Mouse (Mus musculus) left cerebral cortex, postnatal 4 days (tissue): ENCODE results near the gene Ddah1. TPM values are rescaled to one million over a fixed set of nuclear protein-coding genes. Genes with fewer than 3 reads are reported as not detected.
A peak's percentile ranks its signal among the peaks of the same experiment; 100 is the strongest.

ENCODE experiments used
- DNase-seq: peaks from one replicate; pipeline ENCODE4 v3.0.0-alpha.2; 2022
- intact Hi-C: fragments of 180-260 bp; cut with DNase I; formaldehyde crosslinking; loops from one replicate; pipeline ENCODE4 v1.15.1; 2025
- total RNA-seq, 2 experiments: library from RNA; stranded (reverse); gene quantifications; 2 replicates each; pipeline ENCODE4 v1.2.3; 2021

Ddah1 gene
- total RNA-seq, 2 experiments from 2014 or later: 97.6 to 108 TPM

DNA sequence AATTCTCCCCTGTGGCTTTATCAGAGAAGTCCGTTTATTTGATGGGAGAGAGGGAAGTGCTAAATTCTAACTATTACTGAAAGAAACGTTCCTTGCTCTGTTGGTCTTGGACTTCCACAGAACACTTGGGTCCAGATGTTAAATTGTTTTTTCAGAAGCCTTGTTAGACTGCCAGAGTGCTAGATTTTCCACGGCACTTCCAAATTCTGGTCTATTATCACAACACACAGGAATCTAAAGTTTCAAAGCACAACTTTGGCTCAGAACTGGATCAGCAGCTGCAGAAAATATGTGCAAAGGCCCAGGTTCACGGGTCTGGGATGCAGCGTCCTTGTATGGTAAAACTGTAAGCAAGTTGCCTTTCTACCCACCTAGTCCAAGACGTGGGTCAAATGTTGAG, 43.6 kb downstream of the Ddah1 start:
- intact Hi-C loops: no loop called here
- no peak for DNase-seq

- no peak for DNase-seq
- intact Hi-C loops: no loop called here
Measured at GRCm38 (mm10) chr3:145805848-145806247, 47.4 kb downstream of the Ddah1 start.

- intact Hi-C loops: no loop called here
- DNase-seq: no peak
Measured at GRCm38 (mm10) chr3:145806502-145806901, 48.0 kb downstream of the Ddah1 start.

- intact Hi-C loops: no loop called here
- DNase-seq: no peak
Measured at GRCm38 (mm10) chr3:145816807-145817206, 58.3 kb downstream of the Ddah1 start.

DNA sequence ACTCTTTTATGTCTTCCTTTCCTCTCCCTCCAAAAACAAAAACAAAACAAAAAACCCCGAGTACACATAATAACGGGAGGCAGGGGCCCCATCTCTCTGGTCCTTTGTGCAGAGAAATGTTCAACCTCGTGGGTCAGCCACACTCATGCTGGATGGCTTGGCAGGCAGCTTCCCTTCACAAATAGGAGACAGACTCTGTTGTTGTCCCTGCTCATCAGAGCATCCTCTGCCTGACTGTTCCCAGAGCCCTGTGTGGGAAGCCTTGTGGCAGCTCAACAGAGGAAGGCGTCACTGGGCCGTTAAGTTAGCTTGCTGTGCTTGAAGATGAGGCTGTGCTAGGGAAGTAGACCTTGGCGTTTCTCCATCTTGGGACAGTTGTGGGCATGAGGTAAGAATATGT, 58.8 kb downstream of the Ddah1 start:
- intact Hi-C loops: no loop called here
- peak; percentile 48 for DNase-seq

GRCm38 (mm10) chr3:145820439-145820838, 62.0 kb downstream of the Ddah1 start:
- intact Hi-C loops: no loop called here
- DNase-seq: no peak

- no peak for DNase-seq
- intact Hi-C loops: no loop called here
Measured at GRCm38 (mm10) chr3:145820938-145821337, 62.5 kb downstream of the Ddah1 start.

- intact Hi-C loops: no loop called here
- DNase-seq: no peak
Measured at GRCm38 (mm10) chr3:145822201-145822600, 63.7 kb downstream of the Ddah1 start.

- intact Hi-C loops: no loop called here
- DNase-seq: no peak
Measured at GRCm38 (mm10) chr3:145823661-145824060, 65.2 kb downstream of the Ddah1 start.

- intact Hi-C loops: no loop called here
- no peak for DNase-seq
Measured at GRCm38 (mm10) chr3:145825416-145826055, 67.1 kb downstream of the Ddah1 start.

DNA sequence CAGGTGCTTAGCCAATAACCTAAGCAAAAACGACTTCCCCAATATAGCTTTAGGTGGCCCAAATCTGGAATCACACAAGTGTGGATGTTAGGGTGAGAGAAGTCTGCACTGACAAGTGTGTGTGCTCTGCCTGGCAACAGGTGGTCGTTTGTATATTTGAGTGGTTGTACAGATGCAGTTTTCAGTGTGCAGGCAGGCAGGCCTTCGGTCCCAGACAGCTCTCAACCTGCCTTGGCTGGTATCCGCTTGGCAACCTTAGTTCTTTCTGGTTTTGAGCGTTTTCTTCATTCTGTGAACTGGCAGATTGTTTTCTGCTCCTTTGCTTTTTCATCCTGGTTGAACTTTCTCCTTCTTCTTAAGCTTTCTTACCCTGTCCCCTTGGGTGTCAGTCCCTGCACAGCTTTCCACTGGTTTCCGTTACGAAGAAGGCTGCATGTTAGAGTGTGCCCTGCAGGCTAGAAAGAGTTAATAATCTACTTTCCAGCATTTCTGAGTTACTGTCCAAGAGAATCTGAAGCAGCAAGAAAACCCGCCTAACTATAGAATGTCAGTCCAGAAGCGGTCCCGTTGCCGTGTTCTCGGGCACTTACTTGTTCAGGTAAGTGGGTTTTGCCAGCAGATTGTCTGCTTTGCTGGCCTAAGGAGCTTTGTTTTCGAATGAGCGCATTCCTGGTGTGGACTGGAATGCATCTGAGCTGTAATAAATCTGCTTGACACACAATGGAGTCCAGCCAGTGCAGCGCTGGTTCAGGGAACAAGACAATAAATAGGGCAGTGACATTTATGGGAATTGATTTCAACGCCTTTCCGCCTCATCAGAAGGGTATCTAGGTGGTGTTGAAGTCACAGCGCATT, 68.9 kb downstream of the Ddah1 start:
- intact Hi-C loops: no loop called here
- peak; percentile 6 for DNase-seq

- intact Hi-C loops: no loop called here
- no peak for DNase-seq
Measured at GRCm38 (mm10) chr3:145828906-145829305, 70.4 kb downstream of the Ddah1 start.

GRCm38 (mm10) chr3:145833948-145834538, 75.6 kb downstream of the Ddah1 start:
- intact Hi-C loops: no loop called here

DNA sequence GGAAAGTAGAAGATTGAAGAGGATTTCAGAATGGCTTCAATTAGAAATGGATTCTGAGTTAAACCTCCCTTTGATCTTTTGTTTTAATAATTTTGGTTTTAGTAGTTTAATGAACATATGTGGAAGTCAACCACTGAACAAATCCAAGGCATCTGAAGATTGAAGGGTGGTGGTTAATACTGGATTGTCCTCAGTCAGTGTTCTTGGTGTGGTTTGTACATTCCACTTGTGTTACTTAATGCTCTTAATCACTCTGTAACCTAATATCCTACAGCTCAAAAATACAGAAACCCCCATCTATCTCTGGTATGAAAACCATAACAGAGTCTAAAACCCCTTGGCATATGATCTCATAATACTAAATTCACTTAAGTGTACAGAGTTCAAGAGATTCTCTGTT, 79.8 kb downstream of the Ddah1 start:
- DNase-seq: no peak
- intact Hi-C loops: no loop called here

More at GRCm38 (mm10) chr3:145833948-145834538, 75.6 kb downstream of the Ddah1 start:
- no peak for DNase-seq

DNA sequence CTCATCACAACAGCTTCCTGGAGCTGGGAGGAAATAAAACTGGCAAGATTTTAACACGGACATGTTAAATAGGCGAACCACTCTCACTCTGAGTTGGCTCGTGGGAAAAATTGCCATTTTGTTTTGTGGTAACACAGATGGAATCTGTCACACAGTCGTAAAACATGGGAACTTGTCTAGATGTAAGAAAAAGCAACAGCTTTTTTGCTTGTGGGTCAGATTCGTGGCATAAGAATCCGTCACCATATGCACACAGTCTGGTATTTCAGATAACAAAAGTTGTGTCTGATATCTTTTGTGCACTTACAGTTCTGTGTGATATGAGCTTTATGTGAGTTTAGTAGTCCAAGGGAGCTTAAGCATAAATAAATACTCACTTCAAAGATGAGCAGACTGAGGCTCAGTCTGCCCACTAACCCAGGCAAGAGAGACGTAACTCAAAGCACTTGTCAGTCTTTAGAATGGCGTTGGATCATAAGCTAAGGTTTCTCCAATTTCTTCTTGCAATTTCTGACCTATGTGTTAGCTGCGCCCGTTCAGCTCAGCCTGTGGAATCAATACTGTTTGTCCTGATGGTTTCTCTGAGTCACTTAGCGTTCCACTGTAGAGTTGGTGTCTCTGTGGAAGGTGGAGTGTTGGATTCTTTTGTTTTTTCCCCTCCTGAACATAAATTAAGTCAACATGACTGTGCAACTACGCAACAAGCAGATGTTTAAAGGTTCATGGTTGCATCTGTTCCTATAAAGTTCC, 83.7 kb downstream of the Ddah1 start:
- DNase-seq: no peak
- intact Hi-C loops: no loop called here

DNA sequence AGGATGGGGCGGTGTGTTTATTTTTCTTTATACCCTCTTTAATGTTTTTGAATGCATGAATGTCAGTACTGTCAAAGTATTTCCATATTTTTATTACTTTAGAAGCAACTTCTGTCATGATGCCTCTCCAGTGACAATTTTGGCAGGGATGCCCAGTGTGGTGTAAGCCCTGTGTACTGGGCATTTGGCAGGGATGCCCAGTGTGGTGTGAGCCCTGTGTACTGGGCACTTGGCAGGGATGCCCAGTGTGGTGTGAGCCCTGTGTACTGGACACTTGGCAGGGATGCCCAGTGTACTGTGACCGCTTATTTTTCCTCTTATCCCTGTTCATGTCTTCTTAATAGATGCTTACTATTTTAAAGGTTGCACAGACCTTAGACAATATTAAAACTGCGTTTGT, 85.4 kb downstream of the Ddah1 start:
- intact Hi-C loops: no loop called here
- DNase-seq: peak; percentile 20

DNA sequence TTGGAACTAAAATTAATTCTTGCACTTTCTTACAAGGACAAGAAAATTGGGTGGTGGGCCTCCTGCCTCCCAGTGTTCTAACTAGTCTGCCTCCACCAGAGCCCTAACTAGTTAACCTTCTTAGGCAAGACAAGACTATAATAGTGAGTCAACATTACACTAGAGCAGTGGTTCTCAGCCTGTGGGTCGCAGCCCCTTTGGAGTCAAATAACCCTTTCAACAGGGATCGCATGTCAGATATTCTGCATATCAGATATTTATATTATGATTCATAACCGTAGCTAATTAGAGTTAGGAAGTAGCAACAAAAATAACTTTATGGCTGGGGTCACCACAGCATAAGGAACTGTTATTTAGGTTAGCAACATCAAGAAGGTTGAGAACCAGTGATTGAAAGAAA, 86.4 kb downstream of the Ddah1 start:
- DNase-seq: no peak
- intact Hi-C loops: no loop called here

DNA sequence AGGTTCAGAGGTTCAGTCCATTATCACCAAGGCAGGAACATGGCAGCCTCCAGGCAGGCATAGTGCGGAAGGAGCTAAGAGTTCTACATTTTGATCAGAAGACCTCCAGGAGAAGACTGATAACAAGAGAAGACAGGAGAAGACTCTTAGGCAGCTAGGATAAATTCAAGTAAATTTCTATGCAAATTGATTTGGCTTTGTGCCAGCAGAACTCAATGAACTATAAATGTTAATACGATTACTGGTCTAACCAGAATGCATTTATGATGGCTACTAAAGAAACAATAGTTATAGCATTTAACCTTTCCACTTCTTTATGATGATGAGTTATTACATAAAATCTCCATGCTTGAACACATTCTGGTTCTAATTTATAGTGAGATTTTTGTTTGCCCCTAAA, 87.8 kb downstream of the Ddah1 start:
- intact Hi-C loops: no loop called here

GRCm38 (mm10) chr3:145852041-145852440, 93.6 kb downstream of the Ddah1 start:
- no peak for DNase-seq
- intact Hi-C loops: no loop called here

More for the DNA sequence above, 87.8 kb downstream of the Ddah1 start:
- DNase-seq: no peak

GRCm38 (mm10) chr3:145852800-145853199, 94.3 kb downstream of the Ddah1 start:
- intact Hi-C loops: no loop called here
- no peak for DNase-seq

DNA sequence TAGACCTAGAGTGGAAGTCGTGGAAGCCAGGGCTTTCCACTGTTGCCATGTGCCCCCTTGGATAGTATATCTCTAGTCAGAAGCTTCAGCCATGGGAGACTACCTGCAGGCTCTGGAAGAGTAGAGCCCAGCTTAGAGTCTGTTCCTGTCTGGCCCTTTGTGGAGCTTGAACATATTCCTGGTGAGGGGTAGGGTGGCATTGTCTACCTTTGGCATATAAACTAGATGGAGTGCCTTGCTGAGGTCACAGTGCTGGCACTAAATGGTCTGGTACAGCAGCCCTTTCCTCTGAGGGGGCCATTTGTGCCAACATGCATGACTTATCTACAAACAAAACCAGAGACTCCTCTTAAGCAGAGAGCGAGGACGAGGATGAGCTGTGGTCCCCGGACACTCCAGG, 95.2 kb downstream of the Ddah1 start:
- intact Hi-C loops: no loop called here
- DNase-seq: no peak
